Mouse (Mus musculus) heart, embryonic 12.5 days (tissue): ENCODE measurements around the gene Pla2g2c. TPM values are rescaled to one million over a fixed set of nuclear protein-coding genes. Genes with fewer than 3 reads are reported as not detected.

Source experiments
- ATAC-seq: fragments of 200-750 bp; cut with Nextera tagmentation; 2 replicates; pipeline ENCODE4 v1.8.0; 2017; ENCODE audit warnings: moderate TSS enrichment, moderate library complexity; ENCODE audit not compliant: insufficient number of reproducible peaks, low FRiP score
- H3K27ac ChIP-seq: fragments of 300-500 bp; sonication (generic); 2 replicates; pipeline ENCODE4 v1.5.1; 2016; ENCODE audit warnings: mild to moderate bottlenecking, moderate library complexity; ENCODE audit not compliant: poor library complexity, severe bottlenecking
- H3K27me3 ChIP-seq: fragments of 300-500 bp; sonication (generic); replicated peaks from 2 replicates; pipeline ENCODE4 v1.6.1; 2016; ENCODE audit warnings: mild to moderate bottlenecking, moderate library complexity
- H3K36me3 ChIP-seq: fragments of 300-500 bp; sonication (generic); 2 replicates; pipeline ENCODE4 v1.6.1; 2016; ENCODE audit warnings: mild to moderate bottlenecking, moderate library complexity
- H3K4me1 ChIP-seq: fragments of 300-500 bp; sonication (generic); replicated peaks from 2 replicates; pipeline ENCODE4 v1.6.1; 2016; ENCODE audit warnings: mild to moderate bottlenecking
- H3K4me2 ChIP-seq: fragments of 300-500 bp; sonication (generic); 2 replicates; pipeline ENCODE4 v1.6.1; 2016; ENCODE audit warnings: mild to moderate bottlenecking, moderate library complexity
- H3K4me3 ChIP-seq: fragments of 300-500 bp; sonication (generic); 2 replicates; pipeline ENCODE4 v1.5.1; 2016; ENCODE audit warnings: mild to moderate bottlenecking
- H3K9ac ChIP-seq: fragments of 300-500 bp; sonication (generic); 2 replicates; pipeline ENCODE4 v1.6.1; 2016; ENCODE audit warnings: mild to moderate bottlenecking, moderate library complexity
- H3K9me3 ChIP-seq: fragments of 300-500 bp; sonication (generic); replicated peaks from 2 replicates; pipeline ENCODE4 v1.6.1; 2016; ENCODE audit warnings: mild to moderate bottlenecking, moderate library complexity
- WGBS: fragments of 180-500 bp; shearing (Covaris S2); methylation state at CpG from one replicate; pipeline ENCODE4 v1.1.7; 2016; 5-methylcytosine and 5-hydroxymethylcytosine counted together
- polyA plus RNA-seq: library from polyadenylated mRNA; unstranded; fragments of >200 nt; fragmentation: Nextera tagmentation; extraction: Ambion mirVana; gene quantifications from 2 replicates; pipeline ENCODE4 v1.2.1, GENCODE M21; 2016

Gene Pla2g2c
- polyA plus RNA-seq, 1 experiment from 2014 or later = 0.41 TPM

GRCm38 (mm10) chr4:138697166-138697860 lies 27.3 kb upstream of the Pla2g2c start:
- Histone ChIP-seq H3K9ac (no peak overlapping the region), H3K4me3 (no peak overlapping the region), H3K9me3 (no peaks in the 10 kb centered on the region; the same call in 1 of the 2 replicates), H3K27me3 (peaks cover 44% of the 10 kb centered on the region), H3K27ac (no peak overlapping the region), H3K4me1 (no peaks in the 10 kb centered on the region), H3K4me2 (no peak overlapping the region), H3K36me3 (no peaks in the 10 kb centered on the region)
- WGBS = 63% methylated on average over 7 of the region's 10 CpGs
- ATAC-seq = no peak

- 61% methylated on average over 2 of the region's 2 CpGs for WGBS
- H3K4me3 ChIP-seq = no peak overlapping the region
- H3K4me2 ChIP-seq = no peak overlapping the region
- H3K36me3 ChIP-seq = no peaks in the 10 kb centered on the region
- H3K9me3 ChIP-seq = no peaks in the 10 kb centered on the region; the same call in 1 of the 2 replicates
- no peaks in the 10 kb centered on the region for H3K4me1 ChIP-seq
- H3K27ac ChIP-seq = no peak overlapping the region
- H3K27me3 ChIP-seq = peaks cover 45% of the 10 kb centered on the region
- H3K9ac ChIP-seq = no peak overlapping the region
- ATAC-seq = no peak
These were observed 26.3 kb upstream of the Pla2g2c start for GRCm38 (mm10) chr4:138698296-138698695.

GRCm38 (mm10) chr4:138700184-138700982 lies 24.2 kb upstream of the Pla2g2c start:
- H3K27me3 ChIP-seq = peaks cover 35% of the 10 kb centered on the region
- 24% methylated on average over 15 of the region's 15 CpGs for WGBS

GRCm38 (mm10) chr4:138701111-138701510 lies 23.5 kb upstream of the Pla2g2c start:
- Histone ChIP-seq H3K4me2 (no peak overlapping the region), H3K27ac (no peak overlapping the region), H3K4me3 (no peak overlapping the region), H3K9ac (no peak overlapping the region), H3K4me1 (no peaks in the 10 kb centered on the region), H3K27me3 (peaks cover 34% of the 10 kb centered on the region), H3K36me3 (no peaks in the 10 kb centered on the region), H3K9me3 (no peaks in the 10 kb centered on the region; the same call in 1 of the 2 replicates)
- 57% methylated on average over 8 of the region's 8 CpGs for WGBS
- no peak for ATAC-seq

More at GRCm38 (mm10) chr4:138700184-138700982, 24.2 kb upstream of the Pla2g2c start:
- Histone ChIP-seq H3K4me2 (no peak overlapping the region), H3K4me1 (no peaks in the 10 kb centered on the region), H3K27ac (no peak overlapping the region), H3K36me3 (no peaks in the 10 kb centered on the region), H3K9me3 (no peaks in the 10 kb centered on the region; the same call in 1 of the 2 replicates), H3K4me3 (no peak overlapping the region), H3K9ac (no peak overlapping the region)
- no peak for ATAC-seq

- Histone ChIP-seq H3K27me3 (peaks cover 26% of the 10 kb centered on the region), H3K9ac (no peak overlapping the region), H3K27ac (no peak overlapping the region), H3K9me3 (no peaks in the 10 kb centered on the region; the same call in 1 of the 2 replicates), H3K4me1 (no peaks in the 10 kb centered on the region), H3K4me3 (no peak overlapping the region), H3K4me2 (no peak overlapping the region), H3K36me3 (no peaks in the 10 kb centered on the region)
- WGBS = 62% methylated on average over 2 of the region's 2 CpGs
- ATAC-seq = no peak
These were observed 22.6 kb upstream of the Pla2g2c start for GRCm38 (mm10) chr4:138702031-138702430.

GRCm38 (mm10) chr4:138702528-138702927 lies 22.1 kb upstream of the Pla2g2c start:
- H3K4me1 ChIP-seq = no peaks in the 10 kb centered on the region
- no peak overlapping the region for H3K27ac ChIP-seq
- no peak overlapping the region for H3K4me2 ChIP-seq
- H3K27me3 ChIP-seq = peaks cover 22% of the 10 kb centered on the region
- no peaks in the 10 kb centered on the region; the same call in 1 of the 2 replicates for H3K9me3 ChIP-seq
- no peak for ATAC-seq
- WGBS = 65% methylated on average over 8 of the region's 8 CpGs
- H3K36me3 ChIP-seq = no peaks in the 10 kb centered on the region
- H3K4me3 ChIP-seq = no peak overlapping the region
- no peak overlapping the region for H3K9ac ChIP-seq

- Histone ChIP-seq H3K4me2 (no peak overlapping the region), H3K4me3 (no peak overlapping the region), H3K27me3 (peaks cover 29% of the 10 kb centered on the region), H3K27ac (no peak overlapping the region), H3K36me3 (no peaks in the 10 kb centered on the region), H3K9ac (no peak overlapping the region), H3K9me3 (no peaks in the 10 kb centered on the region; the same call in 1 of the 2 replicates), H3K4me1 (no peaks in the 10 kb centered on the region)
- 49% methylated on average over 7 of the region's 7 CpGs for WGBS
- ATAC-seq = no peak
These were observed 21.0 kb upstream of the Pla2g2c start for GRCm38 (mm10) chr4:138703591-138703990.

- peaks cover 29% of the 10 kb centered on the region for H3K27me3 ChIP-seq
- no peaks in the 10 kb centered on the region for H3K36me3 ChIP-seq
- H3K4me3 ChIP-seq = no peak overlapping the region
- no peak for ATAC-seq
- WGBS = 76% methylated on average over 4 of the region's 4 CpGs
- no peaks in the 10 kb centered on the region for H3K4me1 ChIP-seq
- no peaks in the 10 kb centered on the region; the same call in 1 of the 2 replicates for H3K9me3 ChIP-seq
- no peak overlapping the region for H3K9ac ChIP-seq
- H3K27ac ChIP-seq = no peak overlapping the region
- no peak overlapping the region for H3K4me2 ChIP-seq
These were observed 20.4 kb upstream of the Pla2g2c start for GRCm38 (mm10) chr4:138704169-138704568.

GRCm38 (mm10) chr4:138706620-138707019 lies 18.0 kb upstream of the Pla2g2c start:
- no peak overlapping the region for H3K27ac ChIP-seq
- ATAC-seq = no peak
- 87% methylated on average over 8 of the region's 8 CpGs for WGBS

GRCm38 (mm10) chr4:138708636-138709035 lies 16.0 kb upstream of the Pla2g2c start:
- no peaks in the 10 kb centered on the region for H3K4me1 ChIP-seq
- no peak overlapping the region for H3K27ac ChIP-seq
- peaks cover 31% of the 10 kb centered on the region for H3K27me3 ChIP-seq
- H3K36me3 ChIP-seq = no peaks in the 10 kb centered on the region
- no peak overlapping the region for H3K4me3 ChIP-seq
- no peak overlapping the region for H3K4me2 ChIP-seq
- H3K9ac ChIP-seq = no peak overlapping the region
- ATAC-seq = no peak
- 7% methylated on average over 7 of the region's 7 CpGs for WGBS
- H3K9me3 ChIP-seq = no peaks in the 10 kb centered on the region; the same call in 1 of the 2 replicates

More at GRCm38 (mm10) chr4:138706620-138707019, 18.0 kb upstream of the Pla2g2c start:
- H3K9ac ChIP-seq = no peak overlapping the region
- no peaks in the 10 kb centered on the region; the same call in 1 of the 2 replicates for H3K9me3 ChIP-seq
- no peaks in the 10 kb centered on the region for H3K4me1 ChIP-seq
- H3K36me3 ChIP-seq = no peaks in the 10 kb centered on the region
- H3K4me2 ChIP-seq = no peak overlapping the region
- H3K27me3 ChIP-seq = peaks cover 41% of the 10 kb centered on the region
- no peak overlapping the region for H3K4me3 ChIP-seq

- WGBS = 74% methylated on average over 11 of the region's 11 CpGs
These were observed 15.3 kb upstream of the Pla2g2c start for GRCm38 (mm10) chr4:138709246-138709645.

More at GRCm38 (mm10) chr4:138709246-138709645, 15.3 kb upstream of the Pla2g2c start:
- Histone ChIP-seq H3K4me2 (no peak overlapping the region), H3K27me3 (peaks cover 31% of the 10 kb centered on the region), H3K4me1 (no peaks in the 10 kb centered on the region), H3K9ac (no peak overlapping the region), H3K36me3 (no peaks in the 10 kb centered on the region), H3K27ac (no peak overlapping the region), H3K9me3 (no peaks in the 10 kb centered on the region; the same call in 1 of the 2 replicates), H3K4me3 (no peak overlapping the region)
- ATAC-seq = no peak
